Mouse (Mus musculus) cerebellum, adult 2 months (tissue): Measurements from ENCODE around the gene Skap2. TPM values are rescaled to one million over a fixed set of nuclear protein-coding genes. Genes with fewer than 3 reads are reported as not detected.

Experiments used
- DNase-seq, 2 experiments: peaks; one replicate each; pipeline ENCODE4 v3.0.0; 2021
- H3K27ac ChIP-seq: fragments of 200-500 bp; 2 replicates; pipeline ENCODE4 v1.5.1; 2012; ENCODE audit warnings: low read length, control low read depth, inconsistent platforms; ENCODE audit not compliant: insufficient read depth
- H3K27me3 ChIP-seq: fragments of 200-500 bp; 2 replicates; pipeline ENCODE4 v1.6.1; 2012; ENCODE audit warnings: inconsistent platforms, mild to moderate bottlenecking, low read length, moderate library complexity; ENCODE audit not compliant: control insufficient read depth, insufficient read depth
- H3K4me1 ChIP-seq: fragments of 200-500 bp; 2 replicates; pipeline ENCODE4 v1.6.1; 2011; ENCODE audit warnings: low read length; ENCODE audit not compliant: control insufficient read depth, insufficient read depth
- H3K4me3 ChIP-seq: fragments of 200-500 bp; replicated peaks from 2 replicates; pipeline ENCODE3; 2011; ENCODE audit warnings: mild to moderate bottlenecking, low read depth, low read length, control low read depth; ENCODE audit not compliant: insufficient read depth
- CTCF ChIP-seq: fragments of 200-500 bp; IDR thresholded peaks from 2 replicates; pipeline ENCODE4 v1.5.1; 2011; ENCODE audit warnings: low read depth, mild to moderate bottlenecking, control low read depth, low read length, moderate library complexity, borderline replicate concordance; ENCODE audit not compliant: insufficient read depth
- POLR2A ChIP-seq: fragments of 200-500 bp; IDR thresholded peaks from 2 replicates; pipeline ENCODE4 v1.6.1; 2011; ENCODE audit warnings: low read length, control low read depth, borderline replicate concordance; ENCODE audit not compliant: insufficient read depth
- WGBS: fragments of 180-500 bp; shearing (Covaris S2); methylation state at CpG from one replicate; pipeline ENCODE4 v1.1.7; 2018; 5-methylcytosine and 5-hydroxymethylcytosine counted together
- polyA plus RNA-seq: library from polyadenylated mRNA; depleted of rRNA; stranded (reverse); fragments of >200 nt; gene quantifications from 2 replicates; pipeline ENCODE4 v1.2.3, GENCODE M21; 2012; rRNA removed

Gene Skap2
- polyA plus RNA-seq, 1 experiment: 19.2 TPM

DNA sequence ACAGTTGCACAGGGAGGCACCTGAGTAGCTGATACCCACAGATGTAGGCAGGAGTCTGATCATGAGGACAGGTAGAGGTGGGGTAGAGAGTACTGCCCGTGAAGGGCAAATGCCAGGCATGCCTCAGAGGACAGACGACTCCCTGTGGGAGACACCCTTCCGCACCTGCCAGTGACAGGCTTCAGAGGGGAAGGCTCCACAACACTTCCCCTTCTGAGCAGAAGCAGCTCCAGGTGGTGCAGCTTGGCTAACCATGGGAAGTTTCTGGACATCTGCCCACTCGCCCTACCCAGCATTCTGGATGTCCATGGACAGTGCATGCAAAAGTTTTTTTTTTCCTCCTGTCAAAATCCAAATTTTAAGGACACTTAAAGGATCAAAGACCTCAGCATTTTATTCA is 190.3 kb downstream of the Skap2 start:
- peak overlapping the region; percentile 61 for H3K27ac ChIP-seq
- peaks cover 14% of the 10 kb centered on the region for H3K4me1 ChIP-seq
- H3K27me3 ChIP-seq: no peaks in the 10 kb centered on the region
- DNase-seq: peak; percentile 88 to 92
- no peak overlapping the region for H3K4me3 ChIP-seq
- WGBS: 12% methylated on average over 4 of the region's 4 CpGs
- TF ChIP-seq POLR2A (no peak), CTCF (no peak)

- Histone ChIP-seq H3K4me1 (peaks cover 14% of the 10 kb centered on the region), H3K27ac (no peak overlapping the region), H3K4me3 (no peak overlapping the region), H3K27me3 (no peaks in the 10 kb centered on the region)
- 80% methylated on average over 5 of the region's 5 CpGs for WGBS
- no peak for TF ChIP-seq CTCF
- no peak for TF ChIP-seq POLR2A
- DNase-seq: peak in 1 of 2 experiments; percentile 28
These were observed 191.5 kb downstream of the Skap2 start for GRCm38 (mm10) chr6:51820853-51821252.

DNA sequence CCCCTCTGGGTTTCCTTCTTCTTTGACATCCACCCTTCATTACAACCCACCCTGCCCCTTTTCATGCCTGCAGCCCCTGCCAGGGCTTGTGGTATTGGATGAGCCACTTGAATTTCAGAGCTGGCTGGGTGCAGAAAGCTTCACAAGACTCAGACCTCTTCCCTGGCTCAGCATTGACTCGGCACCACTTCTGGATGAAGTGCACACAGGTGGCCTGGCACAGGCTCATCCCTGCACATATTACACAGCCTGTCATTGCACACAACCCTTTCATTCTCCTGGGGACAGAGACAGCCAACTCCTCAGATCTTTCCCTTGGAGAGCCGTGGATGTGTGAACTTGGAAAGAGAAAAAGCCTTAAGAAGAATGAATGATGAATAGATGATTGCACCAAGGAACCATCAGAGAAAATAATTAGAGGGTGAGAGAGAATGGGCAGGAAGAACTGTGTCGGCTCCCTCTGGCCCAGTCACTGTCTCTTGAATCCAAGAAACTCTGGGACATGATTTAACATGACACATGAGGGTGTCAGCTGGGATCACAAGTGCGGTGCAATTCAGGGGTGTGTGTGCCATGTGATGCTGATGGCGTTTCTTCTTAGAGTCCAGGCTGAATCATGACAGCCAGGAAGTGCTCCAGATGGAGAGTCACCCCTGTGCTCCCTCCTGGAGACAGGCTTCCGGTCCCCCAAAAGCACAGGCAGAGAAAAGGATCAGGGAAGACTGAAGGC is 195.3 kb downstream of the Skap2 start:
- no peak overlapping the region for H3K27ac ChIP-seq
- no peak for TF ChIP-seq POLR2A
- no peak for TF ChIP-seq CTCF

GRCm38 (mm10) chr6:51810906-51811305 is 201.4 kb downstream of the Skap2 start:
- Histone ChIP-seq H3K4me3 (no peak overlapping the region), H3K4me1 (peaks cover 4% of the 10 kb centered on the region), H3K27me3 (no peaks in the 10 kb centered on the region), H3K27ac (no peak overlapping the region)
- DNase-seq: peak; percentile 37 to 65
- TF ChIP-seq CTCF (peak; percentile 20; the same call in 1 of the 2 replicates), POLR2A (no peak)
- 48% methylated on average over 4 of the region's 4 CpGs for WGBS

More for the DNA sequence above, 195.3 kb downstream of the Skap2 start:
- 15% methylated on average over 6 of the region's 6 CpGs for WGBS
- H3K4me3 ChIP-seq: no peak overlapping the region
- no peaks in the 10 kb centered on the region for H3K27me3 ChIP-seq
- DNase-seq: peak in 1 of 2 experiments; percentile 23
- peaks cover 8% of the 10 kb centered on the region for H3K4me1 ChIP-seq

DNA sequence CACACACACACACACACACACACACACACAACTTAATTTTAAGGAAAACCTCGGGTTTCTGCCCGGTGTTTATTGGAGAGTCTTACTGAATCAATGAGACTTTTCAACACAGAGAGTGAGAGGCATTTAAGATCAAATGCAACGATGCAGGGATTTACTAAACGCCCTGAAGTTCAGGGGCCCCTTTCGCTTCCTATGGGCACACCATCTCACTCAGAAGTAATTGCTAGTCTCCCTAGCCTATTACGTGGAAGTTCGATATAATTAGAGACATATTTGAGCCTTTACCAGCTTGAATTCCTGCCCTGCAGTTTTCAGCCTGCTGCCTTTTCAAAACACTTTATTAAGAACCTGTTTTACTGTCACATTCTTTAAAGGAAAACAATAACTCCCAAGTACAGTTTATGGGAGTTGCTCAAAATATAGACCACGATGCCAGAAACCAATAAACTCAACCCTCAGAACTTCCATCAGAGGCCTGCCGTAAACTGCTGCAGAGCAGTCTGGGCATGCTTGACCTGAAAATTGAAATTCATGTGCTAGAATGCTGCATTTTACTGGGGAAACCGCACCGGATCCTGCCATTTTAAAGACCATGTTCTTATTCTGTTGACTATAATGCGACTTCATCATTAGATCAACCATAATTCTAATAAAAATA is 203.1 kb downstream of the Skap2 start:
- no peak for DNase-seq
- TF ChIP-seq POLR2A: no peak
- TF ChIP-seq CTCF: no peak
- Histone ChIP-seq H3K4me1 (peaks cover 4% of the 10 kb centered on the region), H3K27me3 (no peaks in the 10 kb centered on the region), H3K4me3 (no peak overlapping the region), H3K27ac (no peak overlapping the region)
- WGBS: 94% methylated on average over 12 of the region's 12 CpGs

DNA sequence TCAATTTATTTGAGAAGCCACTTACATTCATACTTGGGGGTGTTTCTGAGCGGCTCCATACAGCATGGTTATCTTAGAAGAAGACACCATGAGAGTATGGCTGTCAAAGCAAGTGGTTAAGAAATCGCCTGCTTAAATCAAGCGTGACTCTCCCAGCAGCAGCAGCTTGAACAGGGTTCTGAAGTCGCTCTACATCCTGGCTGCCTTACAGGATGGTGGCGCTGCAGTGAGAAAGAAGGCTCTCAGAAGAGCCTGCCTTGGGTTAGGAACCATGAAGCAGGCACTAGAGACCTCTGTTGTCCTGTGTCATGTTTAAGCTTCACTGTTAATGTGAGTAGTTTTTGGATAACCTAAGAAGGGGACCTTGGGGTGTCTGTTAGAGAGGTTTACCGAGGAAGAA is 204.3 kb downstream of the Skap2 start:
- DNase-seq: no peak
- Histone ChIP-seq H3K27me3 (no peaks in the 10 kb centered on the region), H3K27ac (no peak overlapping the region), H3K4me3 (no peak overlapping the region), H3K4me1 (peaks cover 4% of the 10 kb centered on the region)
- WGBS: 81% methylated on average over 6 of the region's 6 CpGs
- TF ChIP-seq CTCF (no peak), POLR2A (no peak)

Other genes starting within 250 kb of the Skap2 start
- gene Hoxa1, start 145.8 kb upstream of the Skap2 start, polyA plus RNA-seq: 0.65 and 0.80 TPM in 2 replicates
- 1.8 and 2.8 TPM in 2 replicates for gene Hoxa2, start 152.3 kb upstream of the Skap2 start, polyA plus RNA-seq
- gene 5730596B20Rik, start 164.9 kb upstream of the Skap2 start, polyA plus RNA-seq: 0.16 and 0.18 TPM in 2 replicates
- 4.1 and 5.1 TPM in 2 replicates for gene Hoxa4, start 179.2 kb upstream of the Skap2 start, polyA plus RNA-seq
- gene Hoxa5, start 192.0 kb upstream of the Skap2 start, polyA plus RNA-seq: 4.6 and 6.0 TPM in 2 replicates
- 0.13 and 0.46 TPM in 2 replicates for gene Hoxa6, start 196.2 kb upstream of the Skap2 start, polyA plus RNA-seq
- gene Hoxa3, start 200.8 kb upstream of the Skap2 start, polyA plus RNA-seq: 2.1 and 2.2 TPM in 2 replicates
- gene Gm28308, start 200.8 kb upstream of the Skap2 start, polyA plus RNA-seq: not detected in 2 replicates
- 0.07 and 0.16 TPM in 2 replicates for gene Hoxa7, start 209.3 kb upstream of the Skap2 start, polyA plus RNA-seq
- gene Hoxa9, start 218.5 kb upstream of the Skap2 start, polyA plus RNA-seq: not detected in 2 replicates
- not detected in 2 replicates for gene Hoxa10, start 228.3 kb upstream of the Skap2 start, polyA plus RNA-seq
- not detected in 2 replicates for gene Hoxa11, start 233.3 kb upstream of the Skap2 start, polyA plus RNA-seq
- not detected in 2 replicates for gene Hoxa13, start 248.3 kb upstream of the Skap2 start, polyA plus RNA-seq